Mouse (Mus musculus): ENCODE data around the gene Xpr1.

DNA sequence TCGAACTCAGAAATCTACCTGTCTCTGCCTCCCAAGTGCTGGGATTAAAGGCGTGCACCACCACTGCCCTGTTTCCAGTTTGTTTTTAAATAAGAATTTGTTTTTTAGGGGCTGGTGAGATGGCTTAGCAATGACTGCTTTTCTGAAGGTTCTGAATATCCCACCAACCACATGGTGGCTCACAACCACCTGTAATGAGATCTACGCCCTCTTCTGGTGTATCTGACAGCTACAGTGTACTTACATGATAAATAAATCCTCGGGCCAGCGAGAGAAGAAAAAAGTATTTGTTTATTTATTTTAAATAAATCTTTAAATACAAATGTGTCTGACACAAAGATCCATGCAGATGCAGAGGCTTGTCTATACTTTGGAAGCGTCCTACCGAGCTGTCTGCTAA, 40.3 kb upstream of the Xpr1 start:
- TF ChIP-seq CTCF (IDR thresholded peaks at IDR 0.05; ENCODE audit: low read depth) (peak; percentile 31; the same call in 1 of the 2 replicates), EP300 (IDR thresholded peaks at IDR 0.05; ENCODE audit: low read depth) (no peak)

Measured in heart, postnatal 0 days (tissue).